Mouse (Mus musculus) embryo, embryonic 9.5 days (tissue): ENCODE measurements around the gene Actl6b.

ENCODE experiments used
- DNase-seq: peaks from one replicate; pipeline ENCODE4 v3.0.0-alpha.2; 2017; ENCODE audit errors: extremely low spot score

Gene Actl6b

DNA sequence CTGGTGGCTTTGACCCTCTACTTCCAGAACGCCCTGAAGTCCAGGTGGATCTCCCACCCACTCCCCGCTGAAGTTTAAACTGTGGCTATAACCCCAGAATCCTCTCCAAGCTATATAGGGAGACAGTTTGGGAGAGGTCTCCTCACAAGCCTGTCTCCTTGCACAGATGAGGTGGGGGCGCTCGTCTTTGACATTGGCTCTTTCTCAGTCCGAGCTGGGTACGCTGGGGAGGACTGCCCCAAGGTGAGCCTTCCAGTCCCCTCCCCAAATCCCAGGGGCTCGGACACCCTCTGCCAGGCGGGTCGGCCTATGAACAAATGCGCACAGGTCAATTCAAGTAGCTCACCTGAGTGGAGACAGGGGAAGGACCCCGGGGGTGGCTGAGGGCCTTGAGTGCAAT, 581 bp downstream of the Actl6b start:
- DNase-seq: no peak

DNA sequence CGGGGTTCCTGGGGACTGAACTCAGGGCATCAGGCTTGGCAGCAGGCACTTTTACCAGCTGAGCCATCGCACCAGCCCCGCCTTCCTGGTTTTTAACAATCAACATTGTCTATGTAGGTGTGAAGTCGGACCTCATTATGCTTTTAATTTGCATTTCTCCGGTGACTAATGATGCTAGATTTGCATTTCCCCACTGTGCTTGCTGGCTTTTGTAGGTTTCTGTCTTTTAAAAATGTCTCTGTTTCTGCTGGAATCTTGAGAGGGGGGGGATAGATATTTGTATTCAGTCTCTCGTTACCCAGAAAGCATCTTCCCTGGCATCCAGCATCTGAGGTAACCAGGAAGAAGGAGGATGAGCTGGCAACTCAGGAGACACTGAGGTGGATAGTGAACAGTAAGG, 8.2 kb downstream of the Actl6b start:
- DNase-seq: no peak

DNA sequence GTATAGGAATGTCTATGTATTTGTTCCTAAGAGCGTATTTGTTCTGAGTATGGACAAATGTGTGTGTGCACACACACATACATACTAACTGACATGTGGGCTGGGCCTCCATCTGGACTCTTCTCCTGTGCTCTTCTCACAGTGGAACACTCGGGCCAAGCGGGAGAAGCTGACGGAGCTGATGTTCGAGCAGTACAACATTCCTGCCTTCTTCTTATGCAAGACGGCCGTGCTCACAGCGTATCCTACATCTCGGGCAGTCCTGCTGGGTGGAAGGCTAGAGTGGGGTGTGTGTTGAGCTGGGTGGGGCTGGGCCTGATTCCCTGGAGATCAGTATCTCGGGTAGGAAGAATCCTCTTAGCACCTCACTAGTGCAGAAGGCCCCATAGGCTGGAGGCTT, 9.6 kb downstream of the Actl6b start:
- no peak for DNase-seq

DNA sequence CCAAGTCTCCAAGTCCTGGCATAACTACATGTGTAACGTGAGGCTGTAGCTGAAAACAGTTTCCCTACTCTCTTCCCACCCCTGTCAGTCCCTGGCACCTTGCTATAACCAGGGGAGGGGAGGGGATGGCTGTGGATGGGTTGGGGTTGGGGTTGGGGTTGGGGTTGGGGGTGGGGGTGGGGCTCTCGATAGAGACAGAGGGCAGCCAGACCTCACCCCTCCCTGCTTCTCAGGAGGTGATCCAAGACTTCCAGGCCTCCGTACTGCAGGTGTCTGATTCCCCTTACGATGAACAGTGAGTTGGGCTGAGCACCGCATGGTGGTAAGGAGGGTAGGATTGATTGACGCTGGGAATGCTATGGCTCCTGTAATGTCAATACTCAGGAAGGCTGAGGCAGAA, 12.4 kb downstream of the Actl6b start:
- no peak for DNase-seq

DNA sequence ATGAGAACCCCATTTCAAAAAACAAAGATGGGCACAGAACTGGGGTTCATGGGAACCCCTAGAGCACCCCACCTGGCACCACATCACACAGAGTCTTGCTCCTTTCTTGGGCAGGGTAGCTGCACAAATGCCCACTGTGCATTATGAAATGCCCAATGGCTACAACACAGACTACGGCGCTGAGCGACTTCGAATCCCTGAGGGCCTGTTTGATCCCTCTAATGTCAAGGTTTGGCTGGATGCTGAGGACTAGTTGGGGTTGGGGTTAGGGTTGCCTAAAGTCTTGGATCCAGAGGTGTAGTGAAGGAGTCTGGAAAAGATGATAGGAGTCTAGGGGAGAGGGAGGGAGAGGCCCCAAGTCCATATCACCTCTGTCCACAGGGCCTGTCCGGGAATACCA, 13.1 kb downstream of the Actl6b start:
- no peak for DNase-seq

DNA sequence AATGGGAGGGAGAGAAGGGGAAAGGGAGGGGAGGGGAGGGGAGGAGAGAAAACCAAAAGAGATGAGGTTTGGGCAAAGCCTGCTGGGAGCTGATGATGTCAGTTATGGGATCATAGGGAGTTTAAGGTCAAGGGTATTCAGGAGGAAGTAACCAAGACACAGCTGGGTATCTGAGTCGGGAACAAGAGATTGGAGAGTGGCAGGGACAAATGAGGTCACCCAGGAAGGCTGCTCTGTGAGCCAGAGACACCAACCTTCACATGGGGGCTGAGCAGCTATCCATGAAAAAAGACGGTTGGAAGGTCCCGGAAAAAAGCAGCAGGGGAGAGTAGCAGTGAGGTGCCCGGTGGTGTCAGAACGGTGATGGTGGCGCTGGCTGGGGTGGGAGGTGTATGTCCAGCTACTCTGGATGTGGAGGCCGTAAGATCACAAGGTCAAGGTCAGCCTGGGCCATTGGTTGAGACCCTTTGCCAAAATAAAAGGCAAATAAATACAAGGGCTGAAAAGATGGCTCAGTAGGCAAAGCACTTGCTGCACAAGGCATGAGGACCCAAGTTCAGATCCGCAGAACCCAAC, 15.0 kb downstream of the Actl6b start:
- no peak for DNase-seq

DNA sequence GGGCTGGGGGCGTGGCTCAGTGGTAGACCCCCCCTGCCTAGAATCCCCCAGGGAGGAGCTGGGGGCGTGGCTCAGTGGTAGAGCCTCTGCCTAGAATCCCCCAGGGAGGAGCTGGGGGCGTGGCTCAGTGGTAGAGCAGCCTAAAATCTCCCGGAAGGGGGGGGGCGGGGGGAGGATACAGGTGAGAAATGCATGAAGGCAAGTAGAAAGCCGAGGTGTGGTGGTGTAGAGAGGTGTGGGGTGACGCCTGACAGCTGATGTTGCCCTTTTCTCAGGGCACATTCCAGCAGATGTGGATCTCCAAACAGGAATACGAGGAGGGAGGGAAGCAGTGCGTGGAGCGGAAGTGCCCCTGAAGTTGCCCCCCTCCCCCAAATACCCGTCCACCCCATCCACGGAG, 15.7 kb downstream of the Actl6b start:
- no peak for DNase-seq

DNA sequence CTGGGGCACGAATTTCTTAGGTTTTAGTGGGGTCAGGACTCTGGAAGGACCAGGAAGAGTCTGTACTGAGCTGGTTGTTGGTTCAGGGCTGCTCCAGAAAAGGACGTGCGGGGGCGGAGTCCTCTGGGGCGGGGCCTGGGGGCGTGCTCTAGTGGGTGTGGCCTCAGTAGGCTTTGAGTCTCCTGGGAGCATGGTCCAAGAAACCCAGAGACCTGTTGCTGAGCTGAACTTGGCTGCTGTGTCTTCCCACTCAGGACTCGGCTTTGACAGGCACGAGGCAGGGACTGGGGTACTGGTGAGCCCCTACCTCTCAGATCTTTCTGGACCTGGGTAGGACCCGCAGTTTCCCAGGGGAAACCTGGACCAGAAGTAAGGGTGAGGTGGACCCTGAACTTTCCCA, 16.3 kb downstream of the Actl6b start, which contains the start of gene Tfr2:
Gene Tfr2, plus strand, starts transcription at position 176 of the 400 bp plus-strand sequence.
- DNase-seq: peak; percentile 26

DNA sequence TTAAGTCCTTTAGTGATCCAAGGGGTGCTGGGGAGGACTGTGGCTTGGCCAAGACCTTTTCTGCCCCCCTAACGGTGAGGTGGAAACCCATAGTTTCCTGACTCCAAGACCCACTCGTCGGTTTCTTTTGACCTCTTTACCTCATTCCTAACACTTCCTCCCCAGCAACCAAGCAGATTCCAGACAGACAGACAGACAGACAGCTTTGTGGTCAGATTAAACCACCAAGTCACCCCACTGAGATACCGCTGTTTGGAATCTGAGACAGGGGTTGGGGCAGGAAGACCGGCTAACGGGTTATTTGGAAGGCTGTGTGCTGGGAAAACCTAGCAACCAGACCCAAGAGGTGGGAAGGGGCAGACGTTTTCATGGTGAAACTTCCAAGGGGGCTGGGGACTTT, 16.9 kb downstream of the Actl6b start:
- no peak for DNase-seq

DNA sequence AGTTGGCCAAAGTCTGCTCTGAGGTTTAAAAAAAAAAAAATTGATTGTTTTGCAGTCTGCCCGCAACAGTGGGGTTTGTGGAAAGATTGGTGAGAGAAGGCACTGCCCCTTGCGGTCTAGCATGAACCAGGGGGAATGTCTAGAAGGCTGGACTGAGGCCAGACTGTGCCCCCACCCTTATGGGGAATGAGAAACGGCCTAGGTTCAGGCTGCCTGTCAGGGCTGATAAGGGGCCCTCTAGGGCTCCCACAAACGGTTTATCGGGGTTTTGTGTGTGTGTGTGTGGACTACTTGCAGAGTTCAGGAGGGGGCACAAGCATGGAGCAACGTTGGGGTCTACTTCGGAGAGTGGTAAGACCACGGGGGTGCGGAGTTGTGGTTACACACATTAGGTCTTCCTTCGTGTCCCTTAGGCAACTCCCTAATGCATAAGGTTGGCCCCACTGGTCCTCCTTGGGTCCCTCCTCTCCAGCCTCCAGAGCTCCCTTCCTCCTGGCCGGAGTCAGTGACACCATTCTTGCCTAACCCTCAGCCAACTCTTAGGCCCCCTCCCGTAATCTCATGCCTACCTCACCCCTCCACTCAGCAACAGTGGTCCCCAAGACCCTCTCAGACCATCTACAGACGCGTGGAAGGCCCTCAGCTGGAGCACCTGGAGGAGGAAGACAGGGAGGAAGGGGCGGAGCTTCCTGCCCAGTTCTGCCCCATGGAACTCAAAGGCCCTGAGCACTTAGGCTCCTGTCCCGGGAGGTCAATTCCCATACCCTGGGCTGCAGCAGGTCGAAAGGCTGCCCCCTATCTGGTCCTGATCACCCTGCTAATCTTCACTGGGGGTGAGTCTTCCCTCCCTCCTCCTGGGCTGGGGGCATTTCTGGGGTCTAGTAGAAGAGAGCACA, 17.6 kb downstream of the Actl6b start:
- DNase-seq: no peak

DNA sequence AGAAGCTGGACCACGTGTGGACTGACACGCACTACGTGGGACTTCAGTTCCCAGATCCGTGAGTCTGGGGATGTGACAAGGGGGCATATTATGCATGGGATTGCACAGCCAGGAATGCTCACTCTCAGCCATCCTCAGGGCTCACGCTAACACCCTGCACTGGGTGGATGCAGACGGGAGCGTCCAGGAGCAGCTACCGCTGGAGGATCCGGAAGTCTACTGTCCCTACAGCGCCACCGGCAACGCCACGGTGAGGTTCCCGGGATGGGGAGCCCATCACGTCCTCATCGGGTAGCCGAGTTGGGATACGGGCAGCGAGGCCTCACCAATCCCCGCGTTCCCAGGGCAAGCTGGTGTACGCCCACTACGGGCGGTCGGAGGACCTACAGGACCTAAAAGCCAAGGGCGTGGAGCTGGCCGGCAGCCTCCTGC, 21.2 kb downstream of the Actl6b start:
- DNase-seq: peak; percentile 41

DNA sequence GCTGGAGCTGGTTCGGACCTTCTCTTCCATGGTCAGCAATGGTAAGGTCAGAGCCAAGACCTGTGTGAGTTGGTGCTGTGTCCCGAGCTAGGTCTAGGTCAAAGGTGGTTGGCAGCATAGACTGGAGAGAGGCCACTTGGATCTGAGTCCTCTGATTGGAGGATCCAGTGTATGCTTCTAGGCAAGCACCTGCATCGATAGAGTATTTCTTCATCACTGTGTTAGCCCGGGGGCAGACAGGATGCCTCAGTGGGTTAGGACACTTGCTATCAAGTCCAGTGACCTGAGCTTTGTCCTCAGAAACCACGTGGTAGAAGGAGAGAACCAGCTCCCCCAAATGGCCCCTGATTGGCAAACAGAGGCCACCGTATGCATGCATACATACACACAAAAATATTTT, 26.9 kb downstream of the Actl6b start:
- no peak for DNase-seq

DNA sequence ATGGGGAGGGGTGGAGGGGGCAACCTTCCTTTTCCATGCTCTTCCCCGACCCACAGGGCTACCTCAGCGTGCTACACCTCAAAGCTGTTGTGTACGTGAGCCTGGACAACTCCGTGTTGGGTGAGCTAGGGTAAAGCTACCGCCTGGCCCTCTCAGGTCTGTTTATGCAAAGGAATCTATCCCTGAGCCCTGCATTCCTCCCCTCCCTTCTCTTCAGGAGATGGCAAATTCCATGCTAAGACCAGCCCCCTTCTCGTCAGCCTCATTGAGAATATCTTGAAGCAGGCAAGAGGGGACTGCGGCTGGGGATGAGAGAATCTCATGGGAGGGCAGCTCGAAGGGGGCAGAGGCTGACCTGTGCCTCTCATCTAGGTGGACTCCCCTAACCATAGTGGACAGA, 29.4 kb downstream of the Actl6b start:
- DNase-seq: no peak

DNA sequence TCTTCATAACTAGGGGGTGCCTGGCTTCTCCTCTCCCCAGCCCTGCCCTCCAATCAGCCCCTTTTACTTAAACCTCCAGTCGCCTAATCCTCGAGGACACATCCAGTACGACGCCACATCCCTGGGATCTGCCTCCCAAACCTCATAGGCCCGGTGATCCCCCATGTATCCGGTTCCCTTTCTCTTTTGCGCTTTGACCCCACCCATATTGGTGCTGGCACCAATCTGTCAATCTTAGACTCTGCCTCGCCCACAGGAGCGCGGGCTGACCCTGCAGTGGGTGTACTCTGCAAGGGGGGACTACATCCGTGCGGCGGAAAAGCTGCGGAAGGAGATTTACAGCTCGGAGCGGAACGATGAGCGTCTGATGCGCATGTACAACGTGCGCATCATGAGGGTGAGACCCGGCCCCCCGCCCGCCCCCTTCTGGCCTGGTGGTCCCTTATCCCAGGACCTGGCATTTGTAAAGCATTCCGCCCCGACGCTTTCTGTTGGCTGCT, 30.4 kb downstream of the Actl6b start:
- DNase-seq: peak; percentile 58

DNA sequence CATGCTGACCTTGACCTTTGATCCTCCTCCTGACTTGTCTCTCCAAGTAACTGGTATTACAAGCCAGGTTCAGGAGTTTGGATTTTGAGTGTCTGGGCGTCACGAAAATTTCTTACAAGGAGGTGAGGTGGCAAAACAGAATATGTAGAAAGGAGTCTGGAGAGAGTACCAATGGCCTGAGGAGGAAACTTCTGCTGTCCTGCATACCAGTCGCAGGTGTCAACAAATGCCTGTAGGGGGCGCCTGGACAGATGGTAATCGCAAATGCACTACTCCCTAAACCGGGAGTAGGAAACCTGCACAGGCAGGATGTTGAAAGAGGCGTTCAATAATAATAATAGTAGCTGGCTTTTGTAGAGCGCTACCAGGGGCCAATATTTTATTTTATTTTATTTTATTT, 31.7 kb downstream of the Actl6b start:
- DNase-seq: no peak

DNA sequence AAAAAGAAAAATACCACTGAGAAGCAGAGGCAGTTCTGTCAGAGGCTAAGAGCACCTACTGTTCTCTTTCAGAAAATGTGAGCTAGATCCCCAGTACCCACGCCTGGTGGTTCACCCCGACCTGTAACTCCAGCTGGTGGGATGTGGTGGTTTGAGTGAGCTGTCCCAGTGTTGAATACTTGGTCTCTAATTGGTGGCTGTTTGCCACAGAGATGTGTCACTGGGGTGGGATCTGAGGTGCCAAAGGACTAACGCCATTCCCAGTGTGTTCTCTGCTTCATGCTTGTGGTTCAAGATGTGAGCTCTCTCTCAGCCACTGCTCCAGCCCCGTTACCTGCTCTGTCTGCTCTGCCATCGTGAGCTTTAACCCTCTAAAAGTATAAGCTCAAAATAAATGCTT, 37.2 kb downstream of the Actl6b start:
- DNase-seq: no peak

DNA sequence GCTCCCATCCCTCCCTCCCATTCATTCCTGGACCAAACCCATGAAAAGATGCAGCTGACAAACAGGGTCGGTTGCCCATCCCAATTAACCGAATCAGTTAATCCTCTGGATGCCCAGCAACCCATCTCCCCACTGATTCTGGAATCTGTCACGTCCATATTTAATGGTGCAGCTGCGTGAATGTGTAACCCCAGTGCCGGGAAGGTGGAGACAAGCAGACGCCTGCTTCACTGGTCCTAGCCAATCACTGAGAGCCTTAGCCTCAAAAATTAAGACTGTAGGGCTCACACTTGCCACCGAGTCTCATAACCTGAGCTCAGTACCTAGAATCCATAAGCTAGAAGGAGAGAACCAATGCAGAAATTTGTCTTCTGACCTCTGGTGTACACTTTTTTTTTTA, 42.6 kb downstream of the Actl6b start:
- no peak for DNase-seq

DNA sequence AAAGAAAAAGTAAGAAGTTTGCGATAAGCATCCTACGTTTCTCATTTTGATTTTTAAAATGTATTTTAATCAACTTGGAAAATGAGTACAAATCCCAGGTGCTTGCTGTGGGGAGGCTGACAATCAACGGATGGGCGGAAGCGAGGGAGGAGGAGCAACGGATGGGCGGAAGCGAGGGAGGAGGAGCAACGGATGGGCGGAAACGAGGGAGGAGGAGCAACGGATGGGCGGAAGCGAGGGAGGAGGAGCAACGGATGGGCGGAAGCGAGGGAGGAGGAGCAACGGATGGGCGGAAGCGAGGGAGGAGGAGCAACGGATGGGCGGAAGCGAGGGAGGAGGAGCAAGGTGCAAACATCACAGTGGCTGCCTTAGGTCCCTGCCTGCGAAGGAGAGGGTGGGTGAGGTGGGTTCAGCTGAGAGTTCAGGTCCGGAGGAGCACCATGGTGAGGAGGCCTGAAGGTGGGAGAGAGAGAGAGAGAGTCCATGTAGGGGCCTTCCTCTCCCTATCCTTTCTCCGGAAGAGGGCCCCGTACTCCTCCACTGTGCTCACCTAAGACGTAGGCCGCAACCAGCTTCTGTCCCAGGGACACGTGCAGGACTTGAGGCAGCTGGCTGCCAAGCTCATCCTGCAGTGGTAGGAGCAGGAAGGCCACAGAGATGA, 43.4 kb downstream of the Actl6b start:
- no peak for DNase-seq

DNA sequence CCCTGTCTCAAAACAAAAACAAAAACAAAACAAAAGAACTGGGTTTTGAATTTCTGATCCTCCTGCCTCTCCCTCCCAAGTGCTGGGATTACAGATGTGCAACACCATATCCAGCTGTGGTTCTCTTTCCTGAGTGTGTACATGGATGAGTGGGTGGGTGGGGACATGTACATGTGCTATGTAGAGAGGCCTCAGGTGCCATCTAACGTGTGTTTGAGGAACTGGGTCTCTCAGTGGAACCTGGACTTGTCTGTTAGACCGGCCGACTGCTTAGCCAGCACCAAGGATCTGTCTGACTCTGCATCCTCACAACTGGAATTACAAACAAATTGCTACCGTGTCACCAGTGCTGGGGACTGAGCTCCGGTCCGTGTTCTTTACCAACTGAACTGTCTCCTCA, 44.3 kb downstream of the Actl6b start:
- no peak for DNase-seq

DNA sequence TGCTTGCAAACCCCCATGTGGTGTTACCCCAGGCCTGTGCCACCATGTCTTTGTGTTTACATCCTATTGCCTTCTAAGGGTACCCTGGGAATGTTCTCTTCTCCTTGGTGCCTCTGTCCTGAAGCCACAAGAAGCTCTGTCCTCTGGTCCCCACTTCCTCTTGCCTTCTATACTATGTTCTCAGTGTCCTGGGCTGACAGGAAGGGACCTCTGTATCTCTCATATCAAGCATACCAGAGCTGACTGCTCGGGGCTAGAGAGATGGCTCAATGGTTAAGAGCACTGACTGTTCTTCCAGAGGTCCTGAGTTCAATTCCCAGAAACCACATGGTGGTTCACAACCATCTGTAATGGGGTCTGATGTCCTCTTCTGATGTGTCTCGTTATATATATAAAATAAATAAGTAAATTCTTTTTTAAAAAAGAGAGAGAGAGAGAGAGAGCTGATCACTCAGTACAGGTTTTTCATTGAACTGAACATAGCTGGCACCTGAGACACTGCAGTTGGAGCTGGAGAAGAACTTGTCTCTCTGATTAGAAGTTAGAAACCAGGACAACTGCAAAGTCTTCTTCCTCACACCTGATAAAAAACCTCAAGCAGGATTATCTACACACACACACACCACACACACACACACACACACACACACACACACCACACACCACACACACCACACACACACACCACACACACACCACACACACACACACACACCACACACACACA, 44.9 kb downstream of the Actl6b start:
- no peak for DNase-seq

DNA sequence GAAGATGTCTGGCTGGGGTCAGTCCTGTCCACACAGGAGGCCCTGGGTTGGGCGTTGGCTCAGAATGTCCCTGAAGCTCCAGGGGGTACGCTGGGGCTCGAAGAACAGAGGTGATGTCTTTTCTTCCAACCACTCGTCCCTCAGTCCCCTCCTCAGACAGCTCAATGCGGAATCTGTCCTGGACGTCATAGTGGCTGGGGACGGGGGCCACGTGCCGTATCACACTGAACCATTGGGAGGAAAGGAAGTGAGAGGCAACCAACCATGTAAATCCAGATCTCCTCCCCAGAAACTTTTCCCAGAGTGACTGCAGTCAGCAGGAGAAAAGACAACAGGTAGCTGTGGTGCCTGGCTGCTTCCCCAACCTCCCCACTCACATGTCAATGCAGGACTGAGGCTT, 46.3 kb downstream of the Actl6b start:
- no peak for DNase-seq

DNA sequence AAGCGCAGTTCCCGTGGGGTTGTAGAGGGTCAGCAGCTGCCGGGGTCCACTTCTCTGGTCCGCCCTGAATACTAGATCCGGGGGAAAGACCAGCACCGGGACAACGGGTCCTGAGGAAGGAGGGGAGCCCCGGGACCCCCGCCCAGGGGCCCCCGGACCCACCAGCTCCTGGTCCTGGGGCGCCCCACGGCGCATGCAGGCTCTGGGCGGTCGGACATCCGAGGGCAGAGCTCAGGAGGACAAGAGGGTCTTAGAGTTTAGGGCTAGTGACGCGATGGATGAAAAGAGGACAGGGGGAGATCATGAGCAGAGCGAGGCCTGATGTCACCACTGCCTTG, 46.9 kb downstream of the Actl6b start:
- DNase-seq: peak; percentile 59
